Mouse (Mus musculus) neural tube, embryonic 13.5 days (tissue): ENCODE measurements at regions not wholly inside any gene's neighbourhood (a gene's known extent, or its start where the extent isn't known, plus 50 kb on each side); places are given as distances from the start of the nearest gene placed in this dataset.

Source experiments
- ATAC-seq: fragments of 200-750 bp; cut with Nextera tagmentation; 2 replicates; pipeline ENCODE4 v1.8.0; 2017; ENCODE audit warnings: low read depth, mild to moderate bottlenecking, moderate TSS enrichment, moderate library complexity
- H3K27ac ChIP-seq: fragments of 300-500 bp; sonication (generic); replicated peaks from 2 replicates; pipeline ENCODE4 v1.5.1; 2015; ENCODE audit warnings: moderate library complexity, mild to moderate bottlenecking, inconsistent platforms
- H3K27me3 ChIP-seq: fragments of 300-500 bp; sonication (generic); 2 replicates; pipeline ENCODE4 v1.6.1; 2015; ENCODE audit warnings: mild to moderate bottlenecking, inconsistent platforms
- H3K36me3 ChIP-seq: fragments of 300-500 bp; sonication (generic); 2 replicates; pipeline ENCODE4 v1.6.1; 2015; ENCODE audit warnings: mild to moderate bottlenecking, inconsistent platforms
- H3K4me1 ChIP-seq: fragments of 300-500 bp; sonication (generic); replicated peaks from 2 replicates; pipeline ENCODE4 v1.6.1; 2015; ENCODE audit warnings: inconsistent platforms
- H3K4me2 ChIP-seq: fragments of 300-500 bp; sonication (generic); 2 replicates; pipeline ENCODE4 v1.6.1; 2015; ENCODE audit warnings: inconsistent platforms, mild to moderate bottlenecking, moderate library complexity
- H3K4me3 ChIP-seq: fragments of 300-500 bp; sonication (generic); 2 replicates; pipeline ENCODE4 v1.5.1; 2015; ENCODE audit warnings: mild to moderate bottlenecking, inconsistent platforms
- H3K9ac ChIP-seq: fragments of 300-500 bp; sonication (generic); 2 replicates; pipeline ENCODE4 v1.6.1; 2015; ENCODE audit warnings: moderate library complexity, mild to moderate bottlenecking, inconsistent platforms
- H3K9me3 ChIP-seq: fragments of 300-500 bp; sonication (generic); 2 replicates; pipeline ENCODE4 v1.6.1; 2016; ENCODE audit warnings: inconsistent platforms
- WGBS: fragments of 180-500 bp; shearing (Covaris S2); methylation state at CpG from one replicate; pipeline ENCODE4 v1.1.7; 2015; 5-methylcytosine and 5-hydroxymethylcytosine counted together

DNA sequence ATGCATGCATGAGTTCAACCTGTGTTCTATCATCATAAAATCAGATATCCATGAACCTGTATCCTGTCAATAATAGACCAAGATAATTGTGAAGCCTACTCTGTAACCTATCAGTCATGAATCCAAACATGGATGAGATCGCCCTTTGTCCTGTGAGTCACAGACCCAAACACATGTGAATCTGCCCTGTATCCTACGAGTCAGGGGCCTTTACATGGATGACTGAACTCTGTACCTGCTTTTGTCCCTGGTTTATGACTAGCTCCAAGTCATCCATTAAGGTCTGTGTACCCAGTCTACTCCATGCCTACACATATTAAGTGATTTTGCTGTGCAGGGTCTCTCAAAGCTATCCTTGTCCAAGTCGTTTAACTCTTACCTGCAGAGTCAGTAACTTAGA is 187.7 kb upstream of the Tbl1xr1 start:
- ATAC-seq, result no peak
- H3K4me3 ChIP-seq, result no peak overlapping the region
- H3K36me3 ChIP-seq, result no peaks in the 10 kb centered on the region
- H3K4me2 ChIP-seq, result no peak overlapping the region
- H3K27me3 ChIP-seq, result no peaks in the 10 kb centered on the region
- 85% methylated on average over 3 of the region's 3 CpGs for WGBS
- no peak overlapping the region for H3K9ac ChIP-seq
- no peak overlapping the region for H3K27ac ChIP-seq
- H3K4me1 ChIP-seq, result peaks cover 18% of the 10 kb centered on the region
- H3K9me3 ChIP-seq, result no peaks in the 10 kb centered on the region

DNA sequence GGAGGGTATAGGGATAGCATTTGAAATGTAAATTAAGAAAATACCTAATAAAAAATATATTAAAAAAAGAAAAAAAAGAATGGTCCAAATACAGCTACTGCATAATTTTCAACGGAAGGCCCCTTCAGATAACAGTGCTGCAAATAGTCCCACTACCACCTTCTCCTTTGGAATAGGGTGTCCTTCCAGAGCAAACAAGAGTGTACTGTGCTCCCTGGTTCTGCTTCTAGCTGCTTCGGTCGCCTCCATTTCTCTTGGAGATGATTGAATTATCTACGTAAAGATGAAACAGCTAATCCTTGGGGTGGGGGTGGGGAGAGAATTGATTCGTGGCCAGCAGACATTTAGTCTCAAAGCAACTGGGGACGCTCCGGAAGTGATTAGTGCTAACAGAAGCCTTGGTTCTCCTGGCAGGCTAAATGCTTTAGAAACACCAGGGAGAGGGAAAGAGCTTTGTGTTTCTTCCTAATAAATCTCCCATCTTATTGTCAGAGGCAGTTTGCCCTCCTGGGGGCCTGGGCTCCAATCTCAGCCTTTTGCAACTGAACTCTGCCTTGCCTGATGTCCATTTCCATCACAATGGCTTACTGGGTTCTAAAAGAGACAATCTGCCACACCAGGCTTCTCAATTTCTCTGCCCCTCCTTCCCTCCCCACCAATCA is 184.5 kb upstream of the Tbl1xr1 start:
- Histone ChIP-seq H3K27me3 (no peaks in the 10 kb centered on the region), H3K36me3 (no peaks in the 10 kb centered on the region), H3K9ac (no peak overlapping the region), H3K9me3 (no peaks in the 10 kb centered on the region), H3K4me3 (no peak overlapping the region), H3K4me2 (0 out of 2 replicates have a peak overlapping the region, but pooled peaks have one; percentile 5), H3K27ac (peak overlapping the region; percentile 88), H3K4me1 (peaks cover 18% of the 10 kb centered on the region)
- ATAC-seq, result peak; percentile 82
- WGBS, result 7% methylated on average over 7 of the region's 7 CpGs

DNA sequence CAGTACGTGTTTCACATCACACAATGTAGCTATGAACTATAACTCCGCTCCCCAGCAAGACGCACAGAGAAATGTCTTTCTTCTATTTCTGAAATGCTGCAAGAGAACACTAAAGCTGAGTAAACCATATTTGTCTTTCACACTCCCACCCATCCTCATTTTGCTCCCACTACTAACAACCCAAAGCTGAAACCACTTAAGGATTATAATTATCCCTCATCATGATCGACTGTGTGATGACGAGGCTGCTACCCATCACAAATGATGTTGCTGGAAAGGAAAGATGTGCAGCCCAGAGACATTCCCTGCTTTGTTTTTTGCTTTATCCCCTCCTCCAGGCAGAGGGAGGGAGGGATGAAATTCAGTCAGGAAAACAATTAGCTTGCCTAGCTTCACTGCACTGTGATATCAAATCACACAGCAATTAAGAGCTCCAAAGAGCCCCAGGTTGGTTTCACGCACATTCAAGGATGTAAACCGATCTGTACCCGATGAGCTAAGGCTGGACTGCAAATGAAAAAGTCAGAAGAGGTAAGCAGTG is 183.5 kb upstream of the Tbl1xr1 start:
- Histone ChIP-seq H3K9me3 (no peaks in the 10 kb centered on the region), H3K9ac (no peak overlapping the region), H3K27ac (peak overlapping the region; percentile 88), H3K4me3 (no peak overlapping the region), H3K4me1 (peaks cover 18% of the 10 kb centered on the region), H3K27me3 (no peaks in the 10 kb centered on the region), H3K4me2 (peak overlapping the region; percentile 22), H3K36me3 (no peaks in the 10 kb centered on the region)
- 17% methylated on average over 8 of the region's 8 CpGs for WGBS
- ATAC-seq, result peak; percentile 79

DNA sequence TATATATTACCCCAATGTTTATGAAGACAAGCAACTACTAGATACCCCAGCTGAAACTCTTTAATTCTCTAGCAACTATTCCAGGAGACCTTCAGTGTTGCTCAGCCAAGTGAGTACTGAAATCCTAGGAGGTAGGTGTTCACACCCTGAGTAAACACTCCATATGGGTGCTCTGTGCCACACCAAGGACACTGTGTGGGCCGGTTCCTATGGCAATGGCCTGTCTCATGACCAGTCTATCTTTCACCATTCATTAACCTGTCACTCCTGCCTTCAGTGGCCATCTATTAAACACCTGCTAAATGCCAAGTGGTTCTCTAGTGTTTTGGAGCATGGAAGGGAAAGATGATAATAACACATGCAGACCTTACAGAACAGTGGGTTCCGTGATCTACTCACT is 180.9 kb upstream of the Tbl1xr1 start:
- Histone ChIP-seq H3K4me3 (no peak overlapping the region), H3K27ac (no peak overlapping the region), H3K4me1 (peaks cover 18% of the 10 kb centered on the region), H3K4me2 (no peak overlapping the region), H3K9ac (no peak overlapping the region), H3K9me3 (no peaks in the 10 kb centered on the region), H3K27me3 (no peaks in the 10 kb centered on the region), H3K36me3 (no peaks in the 10 kb centered on the region)
- no peak for ATAC-seq
- WGBS, result 85% methylated on average over 2 of the region's 2 CpGs

DNA sequence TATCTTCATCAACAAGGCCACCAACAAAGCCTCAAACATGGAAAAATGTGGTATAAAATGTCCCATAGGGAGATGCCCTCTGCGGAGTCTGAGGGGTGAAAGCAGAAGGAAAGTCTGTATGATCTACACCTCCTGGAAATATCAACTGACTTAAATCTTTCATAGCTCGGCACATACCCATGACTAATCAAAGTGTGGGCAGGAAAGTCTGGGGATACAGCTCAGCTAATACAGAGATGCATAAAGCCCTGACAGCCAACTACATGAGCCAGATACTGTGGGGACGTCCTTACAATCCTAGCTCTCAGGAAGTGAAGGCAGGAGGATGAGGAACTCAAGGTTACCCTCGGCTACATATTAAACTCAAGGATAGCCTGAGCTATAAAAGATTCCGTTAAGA is 178.2 kb upstream of the Tbl1xr1 start:
- Histone ChIP-seq H3K27ac (no peak overlapping the region), H3K4me3 (no peak overlapping the region), H3K4me1 (peaks cover 4% of the 10 kb centered on the region), H3K9me3 (no peaks in the 10 kb centered on the region), H3K27me3 (no peaks in the 10 kb centered on the region), H3K9ac (no peak overlapping the region), H3K4me2 (no peak overlapping the region), H3K36me3 (no peaks in the 10 kb centered on the region)
- WGBS, result 82% methylated on average over 5 of the region's 5 CpGs
- no peak for ATAC-seq

DNA sequence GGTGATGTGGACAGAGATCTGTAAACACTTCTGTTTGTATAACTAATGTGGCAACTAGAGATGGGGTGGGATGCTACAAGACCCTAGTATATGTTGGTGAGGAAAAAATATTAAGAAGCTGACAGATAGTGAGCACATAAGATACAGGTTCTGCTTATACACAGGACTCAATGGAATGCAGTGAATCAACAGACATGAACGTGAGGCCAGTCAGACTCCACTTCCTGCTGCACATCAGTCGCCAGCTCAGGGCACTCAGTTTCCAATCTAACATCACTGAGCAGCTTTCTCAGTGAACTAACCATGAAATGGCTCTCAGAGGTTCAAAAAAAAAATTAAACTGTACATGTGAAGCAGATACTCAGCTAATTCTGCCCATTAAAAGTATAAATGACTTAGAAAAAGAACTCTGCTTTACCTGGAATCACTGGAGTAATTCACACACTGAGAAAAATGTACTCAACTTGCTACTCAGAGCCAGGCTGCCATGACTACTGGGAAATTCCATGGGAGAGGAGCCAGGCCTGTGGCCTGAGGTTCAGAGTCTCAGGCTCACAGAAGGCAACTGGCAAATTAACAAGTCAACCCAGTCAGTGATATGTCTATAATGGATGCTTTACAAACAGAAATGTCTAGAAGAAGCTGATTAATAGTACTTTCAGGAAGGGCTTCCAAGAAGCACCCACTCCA is 170.9 kb upstream of the Tbl1xr1 start:
- Histone ChIP-seq H3K9me3 (no peaks in the 10 kb centered on the region), H3K4me2 (no peak overlapping the region), H3K27me3 (no peaks in the 10 kb centered on the region), H3K4me3 (no peak overlapping the region), H3K27ac (no peak overlapping the region), H3K36me3 (no peaks in the 10 kb centered on the region), H3K4me1 (no peaks in the 10 kb centered on the region), H3K9ac (no peak overlapping the region)
- no peak for ATAC-seq
- 67% methylated on average over 2 of the region's 2 CpGs for WGBS

DNA sequence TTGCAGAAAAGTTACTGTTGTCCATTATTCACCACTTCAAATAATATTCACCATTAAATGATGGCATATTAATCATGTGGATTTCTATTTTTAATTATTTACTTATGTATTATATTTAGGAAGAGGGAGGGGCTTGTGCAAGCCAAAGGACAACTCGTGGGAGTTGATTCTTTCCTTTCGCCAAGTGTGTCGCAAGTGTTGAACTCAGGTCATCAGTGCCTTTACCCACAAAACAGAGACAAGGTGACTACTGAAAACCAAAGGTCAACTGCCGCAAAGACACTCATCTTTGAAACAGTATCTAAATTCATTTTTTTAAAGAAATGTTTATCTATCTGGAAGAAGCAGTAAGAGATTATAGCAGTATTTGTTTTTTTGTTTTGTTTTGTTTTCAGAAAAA is 167.6 kb upstream of the Tbl1xr1 start:
- no peaks in the 10 kb centered on the region for H3K9me3 ChIP-seq
- no peaks in the 10 kb centered on the region for H3K4me1 ChIP-seq
- no peak for ATAC-seq

DNA sequence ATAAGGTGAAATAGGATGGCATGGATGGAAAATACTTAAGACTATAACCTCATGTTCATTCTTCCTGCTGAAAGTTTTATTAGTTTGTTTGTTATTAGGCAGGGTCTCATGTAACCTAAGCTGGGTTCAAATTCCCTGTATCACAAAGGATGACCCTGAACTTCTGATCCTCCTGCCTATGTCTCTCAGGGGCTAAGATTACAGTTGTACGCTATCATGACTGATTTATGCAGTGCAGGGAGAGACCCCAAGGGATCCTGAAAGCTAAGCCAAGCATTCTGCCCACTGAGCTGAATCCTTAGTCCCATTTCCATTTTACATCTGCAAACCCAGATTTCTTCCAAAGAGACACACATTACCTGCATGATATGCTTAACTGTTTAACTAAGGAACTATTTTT is 166.4 kb upstream of the Tbl1xr1 start:
- WGBS, result 48% methylated on average over 1 of the region's 1 CpGs
- Histone ChIP-seq H3K27me3 (no peaks in the 10 kb centered on the region), H3K36me3 (no peaks in the 10 kb centered on the region), H3K27ac (no peak overlapping the region), H3K4me1 (no peaks in the 10 kb centered on the region), H3K9ac (no peak overlapping the region), H3K9me3 (no peaks in the 10 kb centered on the region), H3K4me3 (no peak overlapping the region), H3K4me2 (no peak overlapping the region)
- ATAC-seq, result no peak

More for the DNA sequence above, 167.6 kb upstream of the Tbl1xr1 start:
- WGBS, result 96% methylated on average over 4 of the region's 4 CpGs
- Histone ChIP-seq H3K27me3 (no peaks in the 10 kb centered on the region), H3K4me3 (no peak overlapping the region), H3K36me3 (no peaks in the 10 kb centered on the region), H3K9ac (no peak overlapping the region), H3K27ac (no peak overlapping the region), H3K4me2 (no peak overlapping the region)

DNA sequence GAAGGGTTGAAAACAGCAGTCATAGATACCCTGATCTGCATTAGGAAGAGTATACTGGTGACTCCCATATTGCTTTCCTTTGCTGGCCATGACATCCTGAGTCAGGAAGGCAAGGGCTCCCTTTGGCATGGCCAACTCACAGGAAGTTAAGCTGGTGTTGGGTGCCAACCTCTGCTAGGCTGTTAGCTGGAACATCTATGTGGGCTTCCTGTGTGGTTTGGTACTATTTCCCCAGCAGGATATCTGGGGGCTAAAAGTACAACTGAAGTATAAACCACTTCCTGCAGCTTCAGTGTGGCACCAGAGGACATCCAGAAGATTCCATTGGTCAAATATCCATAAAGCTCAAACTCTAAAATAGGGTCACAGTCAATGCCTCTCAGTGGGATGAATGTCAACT is 165.4 kb upstream of the Tbl1xr1 start:
- H3K36me3 ChIP-seq, result no peaks in the 10 kb centered on the region
- H3K9ac ChIP-seq, result no peak overlapping the region
- no peak overlapping the region for H3K27ac ChIP-seq
- H3K9me3 ChIP-seq, result no peaks in the 10 kb centered on the region
- no peak for ATAC-seq
- no peak overlapping the region for H3K4me3 ChIP-seq
- H3K4me1 ChIP-seq, result no peaks in the 10 kb centered on the region
- no peaks in the 10 kb centered on the region for H3K27me3 ChIP-seq
- no peak overlapping the region for H3K4me2 ChIP-seq

DNA sequence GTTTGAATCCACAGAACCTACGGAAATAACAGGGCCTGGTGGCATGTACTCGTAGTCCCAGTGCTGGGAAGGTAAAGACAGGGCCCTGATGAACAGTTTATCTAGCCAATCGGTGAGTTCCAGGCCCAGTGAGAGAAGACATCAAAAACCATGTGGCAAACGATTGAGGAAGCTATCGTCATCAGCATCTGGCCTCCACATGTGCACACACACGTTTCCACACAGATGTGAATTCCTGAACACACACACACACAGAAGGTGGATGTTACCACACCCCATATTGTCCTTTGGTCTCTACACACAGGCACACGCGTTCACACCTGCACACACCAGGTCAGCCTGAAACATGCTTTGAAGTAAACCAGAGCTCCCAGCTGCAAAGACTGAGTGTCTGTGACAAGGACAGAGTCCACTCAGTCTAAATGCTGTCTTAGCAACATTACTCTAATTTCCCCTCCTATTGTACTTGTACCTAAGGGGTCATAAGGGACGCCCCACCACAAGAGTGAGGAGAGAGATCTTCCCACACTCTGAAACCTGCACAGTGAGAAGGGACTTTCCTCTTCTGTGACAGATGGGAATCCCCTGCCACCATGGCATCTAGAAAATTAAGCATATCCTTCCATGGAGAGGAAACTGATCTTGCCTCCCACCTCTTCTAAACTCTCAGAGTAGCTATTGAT is 159.1 kb upstream of the Tbl1xr1 start:
- Histone ChIP-seq H3K9ac (no peak overlapping the region), H3K9me3 (no peaks in the 10 kb centered on the region), H3K27me3 (no peaks in the 10 kb centered on the region), H3K4me1 (no peaks in the 10 kb centered on the region), H3K4me2 (no peak overlapping the region), H3K36me3 (no peaks in the 10 kb centered on the region), H3K4me3 (no peak overlapping the region), H3K27ac (no peak overlapping the region)
- no peak for ATAC-seq
- 87% methylated on average over 9 of the region's 9 CpGs for WGBS

DNA sequence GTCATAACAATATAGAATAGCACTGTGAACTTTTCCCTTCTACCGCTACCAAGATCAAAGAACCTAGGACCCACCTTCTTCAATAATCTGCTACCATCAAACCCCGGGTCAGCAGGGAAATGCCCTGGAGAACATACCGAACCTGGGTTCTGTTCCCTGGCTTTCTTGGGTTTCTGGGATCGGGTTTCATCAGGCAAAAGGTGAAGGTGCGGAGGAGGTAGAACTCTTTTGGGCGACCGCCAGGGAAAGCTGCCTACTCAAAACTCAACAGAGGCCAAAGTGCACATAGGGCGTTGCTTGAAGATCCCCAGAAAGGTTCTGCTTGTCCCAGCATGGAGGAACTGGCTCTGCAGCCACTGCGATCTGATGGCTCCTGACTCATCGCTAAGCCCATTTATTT is 158.0 kb upstream of the Tbl1xr1 start:
- WGBS, result 93% methylated on average over 10 of the region's 10 CpGs
- Histone ChIP-seq H3K4me3 (no peak overlapping the region), H3K9ac (no peak overlapping the region), H3K4me2 (no peak overlapping the region), H3K27ac (no peak overlapping the region), H3K36me3 (no peaks in the 10 kb centered on the region), H3K9me3 (no peaks in the 10 kb centered on the region), H3K27me3 (no peaks in the 10 kb centered on the region), H3K4me1 (no peaks in the 10 kb centered on the region)
- ATAC-seq, result no peak

DNA sequence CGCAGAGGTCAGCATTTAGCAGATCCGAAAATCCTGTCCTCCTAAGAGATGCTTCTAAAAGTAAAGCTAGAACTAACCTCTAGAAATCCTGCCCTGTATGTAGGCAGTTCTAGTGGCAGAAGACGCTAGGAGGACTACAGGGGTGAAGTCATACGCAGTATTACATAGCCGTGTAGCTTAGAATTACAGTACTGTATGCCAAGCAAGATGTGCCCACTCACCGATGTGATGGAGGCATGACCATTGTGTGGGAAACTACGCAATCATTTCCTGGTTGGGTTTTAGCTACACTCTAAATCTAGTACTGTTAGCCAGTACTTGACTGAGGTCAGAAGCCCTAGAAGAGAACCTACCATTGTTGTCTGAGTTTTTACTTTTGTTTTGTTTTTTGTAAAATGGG is 156.5 kb upstream of the Tbl1xr1 start:
- no peak overlapping the region for H3K9ac ChIP-seq
- no peaks in the 10 kb centered on the region for H3K4me1 ChIP-seq
- H3K27me3 ChIP-seq, result no peaks in the 10 kb centered on the region
- H3K27ac ChIP-seq, result no peak overlapping the region
- H3K4me3 ChIP-seq, result no peak overlapping the region
- no peak for ATAC-seq
- no peaks in the 10 kb centered on the region for H3K36me3 ChIP-seq
- no peaks in the 10 kb centered on the region for H3K9me3 ChIP-seq
- WGBS, result 93% methylated on average over 7 of the region's 7 CpGs
- H3K4me2 ChIP-seq, result no peak overlapping the region
